Mouse (Mus musculus) cerebellum, adult 8-10 months (tissue): ENCODE results near the gene Myo18a.

ENCODE experiments used
- DNase-seq: peaks from one replicate; pipeline ENCODE4 v3.0.0; 2022

Myo18a gene

GRCm38 (mm10) chr11:77840523-77841245, 77.6 kb downstream of the Myo18a start:
- DNase-seq, result peak; percentile 83

- DNase-seq, result no peak
Measured at GRCm38 (mm10) chr11:77843068-77843905, 80.2 kb downstream of the Myo18a start.

GRCm38 (mm10) chr11:77843906-77844200, 80.8 kb downstream of the Myo18a start:
- no peak for DNase-seq

- no peak for DNase-seq
Measured at GRCm38 (mm10) chr11:77847599-77848128, 84.6 kb downstream of the Myo18a start.

GRCm38 (mm10) chr11:77848131-77848530, 85.1 kb downstream of the Myo18a start:
- no peak for DNase-seq

GRCm38 (mm10) chr11:77849151-77849550, 86.1 kb downstream of the Myo18a start:
- DNase-seq, result no peak

GRCm38 (mm10) chr11:77850401-77851244, 87.6 kb downstream of the Myo18a start:
- DNase-seq, result peak; percentile 58

- DNase-seq, result no peak
Measured at GRCm38 (mm10) chr11:77851483-77852010, 88.5 kb downstream of the Myo18a start.

- DNase-seq, result no peak
Measured at GRCm38 (mm10) chr11:77852195-77852594, 89.1 kb downstream of the Myo18a start.

GRCm38 (mm10) chr11:77852941-77853668, 90.1 kb downstream of the Myo18a start:
- no peak for DNase-seq

- DNase-seq, result no peak
Measured at GRCm38 (mm10) chr11:77854641-77855040, 91.6 kb downstream of the Myo18a start.

- no peak for DNase-seq
Measured at GRCm38 (mm10) chr11:77855396-77855795, 92.3 kb downstream of the Myo18a start.

GRCm38 (mm10) chr11:77857089-77857488, 94.0 kb downstream of the Myo18a start:
- DNase-seq, result no peak

GRCm38 (mm10) chr11:77858589-77858988, 95.5 kb downstream of the Myo18a start:
- no peak for DNase-seq

GRCm38 (mm10) chr11:77860947-77861346, 97.9 kb downstream of the Myo18a start:
- no peak for DNase-seq

- no peak for DNase-seq
Measured at GRCm38 (mm10) chr11:77862887-77863286, 99.8 kb downstream of the Myo18a start.

- DNase-seq, result no peak
Measured at GRCm38 (mm10) chr11:77864771-77865170, 101.7 kb downstream of the Myo18a start.

- DNase-seq, result no peak
Measured at GRCm38 (mm10) chr11:77867419-77868083, 104.5 kb downstream of the Myo18a start.

GRCm38 (mm10) chr11:77871436-77871835, 108.4 kb downstream of the Myo18a start:
- peak; percentile 77 for DNase-seq

GRCm38 (mm10) chr11:77872236-77872635, 109.2 kb downstream of the Myo18a start:
- peak; percentile 80 for DNase-seq

- DNase-seq, result peak; percentile 46
Measured at GRCm38 (mm10) chr11:77872685-77873084, 109.6 kb downstream of the Myo18a start.

GRCm38 (mm10) chr11:77873116-77873515, 110.1 kb downstream of the Myo18a start:
- DNase-seq, result no peak
